In the genomic region with DNA sequence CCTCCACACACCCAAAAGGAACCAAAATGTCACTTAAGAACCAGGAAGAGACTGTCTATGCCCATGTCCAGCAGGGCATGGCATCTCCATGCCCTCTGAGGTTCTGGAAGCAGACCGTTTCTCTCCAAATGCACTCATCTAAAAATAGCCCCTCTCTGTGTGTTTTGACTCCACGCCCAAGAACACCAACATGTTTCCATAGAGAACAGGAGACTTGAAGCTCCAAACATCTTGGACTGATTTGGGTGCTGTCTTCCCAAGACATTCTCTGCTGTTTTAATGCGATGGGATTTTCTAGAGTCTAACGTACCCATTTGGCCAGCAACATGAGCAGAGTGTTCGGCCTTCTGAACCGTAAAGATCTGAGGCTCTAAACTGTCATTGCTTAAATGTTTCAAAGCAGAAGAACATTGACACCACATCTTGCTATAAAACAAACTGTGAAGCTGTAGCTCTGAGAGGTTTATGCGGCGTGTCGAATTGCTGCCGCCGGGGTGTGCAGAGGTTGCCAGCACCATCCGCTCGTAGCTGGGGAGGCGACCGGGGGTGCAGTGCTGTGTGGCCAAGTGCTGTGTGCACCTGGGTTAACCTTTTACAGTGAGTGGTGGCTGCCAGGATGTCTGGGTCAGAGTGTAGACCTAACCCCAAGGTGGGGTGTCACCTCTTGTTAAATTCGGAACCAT, we compare ENCODE assay signal across 20 mouse cellular contexts.
DNase-seq lines count a peak whose midpoint lies in the region; ATAC-seq lines count a peak whose summit lies in the region.
"Had no signal": no experiment of that assay in that cellular context is flagged by ENCODE, and none has a peak within 500 bp of the region (broad histone marks: within the 10 kb centered on the region; RNA-seq: fewer than 3 reads in every experiment).

No protein-coding gene starts in this region.

- no peaks in the 10 kb centered on the region for H3K9me3 ChIP-seq in embryonic facial prominence, embryonic 14.5 days (ENCODE audit: control insufficient read depth, low read length)
- H3K9me3 ChIP-seq: neural tube, embryonic 13.5 days had no signal

- no peaks in the 10 kb centered on the region for H3K36me3 ChIP-seq in embryonic facial prominence, embryonic 14.5 days (ENCODE audit: control insufficient read depth, insufficient read depth, low read length)
- H3K36me3 ChIP-seq: neural tube, embryonic 13.5 days had no signal

- H3K4me3 ChIP-seq in embryonic facial prominence, embryonic 14.5 days (ENCODE audit: low read depth, low read length) = no peak overlapping the region
- H3K4me3 ChIP-seq: neural tube, embryonic 13.5 days had no signal

- H3K27me3 ChIP-seq in embryonic facial prominence, embryonic 14.5 days (replicated peaks; ENCODE audit: control insufficient read depth, insufficient read depth, low read length) = no peaks in the 10 kb centered on the region; the same call in 1 of the 2 replicates

- peaks cover 12% of the 10 kb centered on the region for H3K4me1 ChIP-seq in embryonic facial prominence, embryonic 14.5 days (ENCODE audit: control insufficient read depth, insufficient read depth, low read length)

- no peak overlapping the region for H3K4me2 ChIP-seq in embryonic facial prominence, embryonic 14.5 days (ENCODE audit: low read depth, low read length)
- H3K4me2 ChIP-seq: liver, embryonic 11.5 days; lung, embryonic 14.5 days; midbrain, embryonic 11.5 days; neural tube, embryonic 13.5 days had no signal

- no peak for ATAC-seq in embryonic facial prominence, embryonic 14.5 days (ENCODE audit: low read depth)
- ATAC-seq: forebrain, embryonic 16.5 days; hindbrain, embryonic 16.5 days had no signal

- WGBS in embryonic facial prominence, embryonic 14.5 days = 63% methylated on average over 16 of the region's 16 CpGs

- H3K27ac ChIP-seq in embryonic facial prominence, embryonic 14.5 days (replicated peaks; ENCODE audit: low read depth, low read length) = no peak overlapping the region
- H3K27ac ChIP-seq: neural tube, embryonic 13.5 days; stomach, postnatal 0 days had no signal

- intact Hi-C loops in heart, postnatal 14 days (cut with DNase I) = no loop called here

- DNase-seq in heart, adult 11 months = peak; percentile 79
- no peak for DNase-seq in heart, postnatal 14 days
- DNase-seq in embryonic facial prominence, embryonic 14.5 days (ENCODE audit: low spot score) = peak; percentile 50
- DNase-seq in kidney, adult 9 months = peak; percentile 67
- peak; percentile 69 to 70 for DNase-seq in kidney, postnatal 36 days
- DNase-seq in right cerebral cortex, postnatal 14 days = no peak
- no peak for DNase-seq in yolk sac, embryonic 10.5 days (ENCODE audit: low spot score)
- DNase-seq: adrenal gland, postnatal 10 days; B cell, adult 2 months; cerebellum, adult 9-10 months; embryo, embryonic 11 days; layer of hippocampus, postnatal 36 days; left cerebral cortex, postnatal 4 days; lung, embryonic 14.5 days had no signal

- no peak overlapping the region for H3K9ac ChIP-seq in embryonic facial prominence, embryonic 14.5 days (ENCODE audit: low read depth, low read length)
- H3K9ac ChIP-seq: lung, embryonic 14.5 days; neural tube, embryonic 13.5 days had no signal

Comparison
In these comparisons a context has a peak if more than half of its experiments do, and no peak if none do; other contexts are left out.
1. DNase-seq: peak in heart, adult 11 months (single experiment), embryonic facial prominence, embryonic 14.5 days (single experiment), kidney, adult 9 months (single experiment) and kidney, postnatal 36 days (2 of 2); none in heart, postnatal 14 days (0 of 2), right cerebral cortex, postnatal 14 days (single experiment) and yolk sac, embryonic 10.5 days (single experiment).